Mouse (Mus musculus) kidney, embryonic 15.5 days (tissue): ENCODE data around the gene Neurl4. TPM values are rescaled to one million over a fixed set of nuclear protein-coding genes. Genes with fewer than 3 reads are reported as not detected.
A peak's percentile ranks its signal among the peaks of the same experiment; 100 is the strongest.

Source experiments
- ATAC-seq: fragments of 200-750 bp; cut with Nextera tagmentation; replicated peaks from 2 replicates; pipeline ENCODE4 v1.8.0; 2017; ENCODE audit warnings: moderate TSS enrichment; ENCODE audit not compliant: low FRiP score
- H3K27ac ChIP-seq: fragments of 300-500 bp; sonication (generic); 2 replicates; pipeline ENCODE4 v1.5.1; 2015; ENCODE audit warnings: mild to moderate bottlenecking, inconsistent platforms
- H3K27me3 ChIP-seq: fragments of 300-500 bp; sonication (generic); 2 replicates; pipeline ENCODE4 v1.6.1; 2015; ENCODE audit warnings: inconsistent platforms
- H3K36me3 ChIP-seq: fragments of 300-500 bp; sonication (generic); 2 replicates; pipeline ENCODE4 v1.6.1; 2015; ENCODE audit warnings: inconsistent platforms
- H3K4me1 ChIP-seq: fragments of 300-500 bp; sonication (generic); 2 replicates; pipeline ENCODE4 v1.6.1; 2015; ENCODE audit warnings: inconsistent platforms
- H3K4me2 ChIP-seq: fragments of 300-500 bp; sonication (generic); 2 replicates; pipeline ENCODE4 v1.6.1; 2015; ENCODE audit warnings: moderate library complexity, mild to moderate bottlenecking, inconsistent platforms
- H3K4me3 ChIP-seq: fragments of 300-500 bp; sonication (generic); replicated peaks from 2 replicates; pipeline ENCODE4 v1.5.1; 2015; ENCODE audit warnings: mild to moderate bottlenecking, inconsistent platforms
- H3K9ac ChIP-seq: fragments of 300-500 bp; sonication (generic); 2 replicates; pipeline ENCODE4 v1.6.1; 2015; ENCODE audit warnings: mild to moderate bottlenecking, inconsistent platforms
- H3K9me3 ChIP-seq: fragments of 300-500 bp; sonication (generic); replicated peaks from 2 replicates; pipeline ENCODE4 v1.6.1; 2016; ENCODE audit warnings: inconsistent platforms
- WGBS: fragments of 180-500 bp; shearing (Covaris S2); methylation state at CpG from one replicate; pipeline ENCODE4 v1.1.7; 2015; ENCODE audit warnings: mixed read lengths; 5-methylcytosine and 5-hydroxymethylcytosine counted together
- polyA plus RNA-seq: library from polyadenylated mRNA; unstranded; fragments of >200 nt; fragmentation: Nextera tagmentation; extraction: Ambion mirVana; gene quantifications from 2 replicates; pipeline ENCODE4 v1.2.1, GENCODE M21; 2015

The Neurl4 gene
- polyA plus RNA-seq, 1 experiment from 2014 or later = 10.8 TPM

- no peak overlapping the region for H3K9ac ChIP-seq
- H3K27me3 ChIP-seq = no peaks in the 10 kb centered on the region
- H3K4me1 ChIP-seq = peaks cover 10% of the 10 kb centered on the region
- H3K27ac ChIP-seq = no peak overlapping the region
- ATAC-seq = no peak
- H3K4me3 ChIP-seq = no peak overlapping the region
- no peaks in the 10 kb centered on the region for H3K9me3 ChIP-seq
- 83% methylated on average over 7 of the region's 7 CpGs for WGBS
- no peak overlapping the region for H3K4me2 ChIP-seq
- H3K36me3 ChIP-seq = no peaks in the 10 kb centered on the region
These were observed 29.1 kb upstream of the Neurl4 start for GRCm38 (mm10) chr11:69871822-69872221.

GRCm38 (mm10) chr11:69872451-69872850, 28.4 kb upstream of the Neurl4 start:
- Histone ChIP-seq H3K4me3 (no peak overlapping the region), H3K9ac (no peak overlapping the region), H3K27ac (no peak overlapping the region), H3K4me2 (no peak overlapping the region), H3K4me1 (peaks cover 16% of the 10 kb centered on the region), H3K36me3 (no peaks in the 10 kb centered on the region), H3K9me3 (no peaks in the 10 kb centered on the region), H3K27me3 (no peaks in the 10 kb centered on the region)
- 62% methylated on average over 4 of the region's 4 CpGs for WGBS
- no peak for ATAC-seq

- H3K27me3 ChIP-seq = no peaks in the 10 kb centered on the region
These were observed 24.7 kb upstream of the Neurl4 start for GRCm38 (mm10) chr11:69876186-69876585.

GRCm38 (mm10) chr11:69876867-69877266, 24.0 kb upstream of the Neurl4 start:
- Histone ChIP-seq H3K27ac (peak overlapping the region; percentile 37; the same call in 1 of the 2 replicates), H3K9me3 (no peaks in the 10 kb centered on the region), H3K27me3 (no peaks in the 10 kb centered on the region), H3K4me3 (peak overlapping the region; percentile 18), H3K9ac (0 out of 2 replicates have a peak overlapping the region, but pooled peaks have one; percentile 1), H3K4me1 (peaks cover 51% of the 10 kb centered on the region), H3K4me2 (peak overlapping the region; percentile 46), H3K36me3 (no peaks in the 10 kb centered on the region)
- no peak for ATAC-seq
- WGBS = 5% methylated on average over 12 of the region's 12 CpGs

More at GRCm38 (mm10) chr11:69876186-69876585, 24.7 kb upstream of the Neurl4 start:
- Histone ChIP-seq H3K4me1 (peaks cover 44% of the 10 kb centered on the region), H3K36me3 (no peaks in the 10 kb centered on the region), H3K4me2 (0 out of 2 replicates have a peak overlapping the region, but pooled peaks have one; percentile 46), H3K27ac (peak overlapping the region; percentile 37; the same call in 1 of the 2 replicates), H3K9ac (no peak overlapping the region), H3K4me3 (no peak overlapping the region), H3K9me3 (no peaks in the 10 kb centered on the region)
- WGBS = 49% methylated on average over 7 of the region's 7 CpGs
- ATAC-seq = no peak

GRCm38 (mm10) chr11:69877878-69878277, 23.0 kb upstream of the Neurl4 start, which contains the start of gene Tmem95:
TSS of gene Tmem95 (minus strand) at chr11:69878018.
- WGBS = 88% methylated on average over 11 of the region's 11 CpGs

GRCm38 (mm10) chr11:69878399-69878798, 22.5 kb upstream of the Neurl4 start:
- H3K4me1 ChIP-seq = peaks cover 57% of the 10 kb centered on the region
- no peaks in the 10 kb centered on the region for H3K9me3 ChIP-seq
- WGBS = 81% methylated on average over 3 of the region's 3 CpGs
- H3K27ac ChIP-seq = no peak overlapping the region
- no peaks in the 10 kb centered on the region for H3K27me3 ChIP-seq
- ATAC-seq = no peak
- peak overlapping the region; percentile 80; the same call in 1 of the 2 replicates for H3K4me2 ChIP-seq
- no peaks in the 10 kb centered on the region for H3K36me3 ChIP-seq
- H3K4me3 ChIP-seq = peak overlapping the region; percentile 63; the same call in 1 of the 2 replicates
- 0 out of 2 replicates have a peak overlapping the region, but pooled peaks have one; percentile 15 for H3K9ac ChIP-seq

More at GRCm38 (mm10) chr11:69877878-69878277, 23.0 kb upstream of the Neurl4 start, which contains the start of gene Tmem95:
- no peaks in the 10 kb centered on the region for H3K9me3 ChIP-seq
- H3K4me2 ChIP-seq = peak within 1 kb of the TSS; percentile 80
- ATAC-seq = no peak
- H3K27ac ChIP-seq = 0 out of 2 replicates have a peak within 1 kb of the TSS, but pooled peaks have one; percentile 37
- peaks cover 57% of the 10 kb centered on the region for H3K4me1 ChIP-seq
- H3K9ac ChIP-seq = peak within 1 kb of the TSS; percentile 15
- H3K36me3 ChIP-seq = no peaks in the 10 kb centered on the region
- H3K4me3 ChIP-seq = peak within 1 kb of the TSS; percentile 63
- H3K27me3 ChIP-seq = no peaks in the 10 kb centered on the region

GRCm38 (mm10) chr11:69878952-69879351, 21.9 kb upstream of the Neurl4 start:
- WGBS = 89% methylated on average over 6 of the region's 6 CpGs
- peak overlapping the region; percentile 15 for H3K9ac ChIP-seq

GRCm38 (mm10) chr11:69879711-69880110, 21.2 kb upstream of the Neurl4 start:
- Histone ChIP-seq H3K4me1 (peaks cover 67% of the 10 kb centered on the region), H3K4me2 (peak overlapping the region; percentile 80), H3K9ac (peak overlapping the region; percentile 69), H3K27me3 (no peaks in the 10 kb centered on the region), H3K27ac (peak overlapping the region; percentile 97), H3K4me3 (peak overlapping the region; percentile 63), H3K9me3 (no peaks in the 10 kb centered on the region), H3K36me3 (no peaks in the 10 kb centered on the region)
- ATAC-seq = no peak
- WGBS = 44% methylated on average over 15 of the region's 15 CpGs

More at GRCm38 (mm10) chr11:69878952-69879351, 21.9 kb upstream of the Neurl4 start:
- no peak for ATAC-seq
- Histone ChIP-seq H3K4me3 (peak overlapping the region; percentile 63), H3K27ac (no peak overlapping the region), H3K9me3 (no peaks in the 10 kb centered on the region), H3K4me1 (peaks cover 61% of the 10 kb centered on the region), H3K36me3 (no peaks in the 10 kb centered on the region), H3K4me2 (peak overlapping the region; percentile 80), H3K27me3 (no peaks in the 10 kb centered on the region)

- Histone ChIP-seq H3K27ac (peak overlapping the region; percentile 97), H3K9ac (peak overlapping the region; percentile 69), H3K4me1 (peaks cover 67% of the 10 kb centered on the region), H3K4me2 (peak overlapping the region; percentile 80), H3K9me3 (no peaks in the 10 kb centered on the region), H3K4me3 (peak overlapping the region; percentile 63), H3K27me3 (no peaks in the 10 kb centered on the region), H3K36me3 (no peaks in the 10 kb centered on the region)
- no peak; the same call in 1 of the 2 replicates for ATAC-seq
- WGBS = under 1% methylated on average over 18 of the region's 18 CpGs
These were observed 20.4 kb upstream of the Neurl4 start for GRCm38 (mm10) chr11:69880506-69880852.

- H3K27me3 ChIP-seq = no peaks in the 10 kb centered on the region
- H3K27ac ChIP-seq = peak within 1 kb of the TSS; percentile 97
- peak; percentile 92 for ATAC-seq
- H3K9ac ChIP-seq = peak within 1 kb of the TSS; percentile 69
- H3K4me1 ChIP-seq = peaks cover 64% of the 10 kb centered on the region
- H3K4me2 ChIP-seq = peak within 1 kb of the TSS; percentile 80
- H3K36me3 ChIP-seq = no peaks in the 10 kb centered on the region
- under 1% methylated on average over 46 of the region's 46 CpGs for WGBS
- no peaks in the 10 kb centered on the region for H3K9me3 ChIP-seq
- H3K4me3 ChIP-seq = peak within 1 kb of the TSS; percentile 63
These were observed 19.8 kb upstream of the Neurl4 start, which contains the start of gene Kctd11 for GRCm38 (mm10) chr11:69880853-69881603. TSS of gene Kctd11 (minus strand) at chr11:69881406.

GRCm38 (mm10) chr11:69881787-69882670, 18.8 kb upstream of the Neurl4 start:
- no peaks in the 10 kb centered on the region for H3K36me3 ChIP-seq
- H3K4me2 ChIP-seq = peak overlapping the region; percentile 80
- no peaks in the 10 kb centered on the region for H3K27me3 ChIP-seq
- ATAC-seq = no peak
- H3K9me3 ChIP-seq = no peaks in the 10 kb centered on the region
- 55% methylated on average over 21 of the region's 21 CpGs for WGBS
- H3K27ac ChIP-seq = peak overlapping the region; percentile 97
- peak overlapping the region; percentile 63 for H3K4me3 ChIP-seq
- H3K9ac ChIP-seq = peak overlapping the region; percentile 69
- peaks cover 55% of the 10 kb centered on the region for H3K4me1 ChIP-seq
